Mouse (Mus musculus) limb, embryonic 10.5 days (tissue): ENCODE measurements around the gene Mc1r. TPM values are rescaled to one million over a fixed set of nuclear protein-coding genes. Genes with fewer than 3 reads are reported as not detected.
A peak's percentile ranks its signal among the peaks of the same experiment; 100 is the strongest.
"Not testable (repeated sequence)": the region's sequence is repeated elsewhere in the genome, so short reads cannot be mapped to it uniquely, and the experiment has no call there.

ENCODE experiments used
- DNase-seq: peaks from one replicate; pipeline ENCODE4 v3.0.0-alpha.2; 2017; ENCODE audit warnings: low spot score
- H3K27ac ChIP-seq: fragments of 300-500 bp; sonication (generic); 2 replicates; pipeline ENCODE4 v1.5.1; 2016; ENCODE audit warnings: mild to moderate bottlenecking
- H3K27me3 ChIP-seq: fragments of 300-500 bp; sonication (generic); 2 replicates; pipeline ENCODE4 v1.6.1; 2016; ENCODE audit warnings: low read depth, mild to moderate bottlenecking; ENCODE audit not compliant: poor library complexity, severe bottlenecking
- H3K36me3 ChIP-seq: fragments of 300-500 bp; sonication (generic); 2 replicates; pipeline ENCODE4 v1.6.1; 2016; ENCODE audit warnings: mild to moderate bottlenecking, moderate library complexity
- H3K4me1 ChIP-seq: fragments of 300-500 bp; sonication (generic); 2 replicates; pipeline ENCODE4 v1.6.1; 2016
- H3K4me3 ChIP-seq: fragments of 300-500 bp; sonication (generic); 2 replicates; pipeline ENCODE4 v1.5.1; 2016; ENCODE audit warnings: mild to moderate bottlenecking, moderate library complexity
- H3K9me3 ChIP-seq: fragments of 300-500 bp; sonication (generic); replicated peaks from 2 replicates; pipeline ENCODE4 v1.6.1; 2016; ENCODE audit warnings: mild to moderate bottlenecking
- WGBS: fragments of 180-500 bp; shearing (Covaris S2); methylation state at CpG from one replicate; pipeline ENCODE4 v1.1.7; 2016; 5-methylcytosine and 5-hydroxymethylcytosine counted together
- polyA plus RNA-seq: library from polyadenylated mRNA; unstranded; fragments of >200 nt; fragmentation: Nextera tagmentation; extraction: Ambion mirVana; gene quantifications from 2 replicates; pipeline ENCODE4 v1.2.1, GENCODE M21; 2016

Mc1r gene
- polyA plus RNA-seq, 1 experiment from 2014 or later = not detected

DNA sequence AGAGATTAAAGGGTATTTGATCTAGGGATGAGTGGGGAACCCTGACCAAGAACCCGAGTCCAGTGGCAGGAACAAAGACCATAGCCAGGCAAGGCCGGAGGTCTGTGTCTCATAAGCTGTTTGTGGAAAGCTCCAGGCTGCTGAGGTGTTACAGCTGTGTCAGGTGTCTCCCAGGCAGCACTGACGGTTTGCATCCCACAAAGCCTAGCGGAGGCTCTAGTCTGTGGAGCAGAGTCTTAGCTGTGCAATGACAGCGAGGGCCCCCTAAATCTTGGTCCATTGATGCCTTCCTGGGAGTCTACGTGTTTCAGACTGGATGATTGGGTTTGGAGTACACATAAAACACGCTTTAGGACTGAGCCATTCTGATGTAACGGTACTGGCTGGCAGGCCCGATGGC lies 5.0 kb upstream of the Mc1r start:
- H3K27ac ChIP-seq = no peak overlapping the region
- DNase-seq = no peak
- 90% methylated on average over 9 of the region's 9 CpGs for WGBS
- no peaks in the 10 kb centered on the region for H3K27me3 ChIP-seq
- peaks cover 6% of the 10 kb centered on the region; the same call in 1 of the 2 replicates for H3K4me1 ChIP-seq
- peaks cover 66% of the 10 kb centered on the region for H3K36me3 ChIP-seq
- no peaks in the 10 kb centered on the region for H3K9me3 ChIP-seq
- no peak overlapping the region for H3K4me3 ChIP-seq

DNA sequence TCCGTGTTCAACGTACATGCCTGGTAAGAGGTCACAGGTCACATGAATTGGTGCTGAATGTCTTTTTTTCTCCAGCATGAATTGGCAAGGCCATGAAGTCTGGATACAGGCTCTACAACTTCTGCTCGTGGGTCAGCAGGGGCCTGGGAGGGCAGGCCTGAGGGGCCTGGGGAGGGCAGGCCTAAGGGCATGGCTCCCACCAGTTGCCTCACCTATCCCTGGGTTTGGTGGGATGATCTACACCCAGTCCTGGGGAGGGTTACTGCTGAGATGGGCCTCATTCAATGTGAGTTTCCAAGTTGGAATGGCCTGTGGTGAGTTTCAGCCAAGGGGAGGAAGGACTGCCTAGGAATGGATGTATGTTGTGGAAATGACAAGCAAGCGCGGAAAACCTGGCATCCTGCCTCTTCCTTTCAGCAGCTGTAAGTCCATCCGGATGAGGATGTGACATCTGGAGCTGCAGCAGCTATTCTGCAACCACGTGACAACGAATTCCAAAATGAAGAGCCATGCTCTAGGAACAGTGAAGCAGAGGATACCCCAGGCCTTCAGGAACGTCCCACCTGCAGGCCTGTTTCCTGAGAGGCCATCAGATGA lies 4.1 kb upstream of the Mc1r start:
- H3K27me3 ChIP-seq = peaks cover 4% of the 10 kb centered on the region
- DNase-seq = no peak
- peaks cover 6% of the 10 kb centered on the region; the same call in 1 of the 2 replicates for H3K4me1 ChIP-seq
- H3K4me3 ChIP-seq = no peak overlapping the region
- 93% methylated on average over 9 of the region's 9 CpGs for WGBS
- peaks cover 57% of the 10 kb centered on the region for H3K36me3 ChIP-seq
- no peaks in the 10 kb centered on the region for H3K9me3 ChIP-seq
- no peak overlapping the region for H3K27ac ChIP-seq

DNA sequence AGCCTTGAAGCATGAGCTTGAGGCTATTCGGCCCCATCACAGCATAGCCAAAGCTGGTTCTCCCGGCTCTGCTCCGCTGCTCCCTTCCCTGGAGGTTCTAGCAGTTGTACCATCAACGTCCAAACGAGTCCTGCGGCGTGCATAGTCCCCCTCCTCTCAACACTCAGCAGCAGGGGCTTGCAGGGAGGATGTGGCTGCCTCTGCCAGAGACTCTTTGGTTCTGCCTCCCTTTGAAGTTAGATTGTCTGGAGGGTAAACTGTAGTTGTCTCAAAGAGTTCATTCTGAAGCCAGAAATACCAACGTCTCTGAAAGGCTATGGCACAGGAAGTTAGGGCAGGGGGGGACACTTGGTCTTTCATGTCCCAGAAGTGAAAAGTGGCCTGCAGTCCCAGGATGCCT lies 2.4 kb upstream of the Mc1r start:
- no peak for DNase-seq
- no peak overlapping the region for H3K4me3 ChIP-seq
- peaks cover 40% of the 10 kb centered on the region for H3K36me3 ChIP-seq
- peaks cover 21% of the 10 kb centered on the region for H3K27me3 ChIP-seq
- peaks cover 6% of the 10 kb centered on the region; the same call in 1 of the 2 replicates for H3K4me1 ChIP-seq
- 47% methylated on average over 8 of the region's 8 CpGs for WGBS
- H3K27ac ChIP-seq = no peak overlapping the region
- H3K9me3 ChIP-seq = no peaks in the 10 kb centered on the region

DNA sequence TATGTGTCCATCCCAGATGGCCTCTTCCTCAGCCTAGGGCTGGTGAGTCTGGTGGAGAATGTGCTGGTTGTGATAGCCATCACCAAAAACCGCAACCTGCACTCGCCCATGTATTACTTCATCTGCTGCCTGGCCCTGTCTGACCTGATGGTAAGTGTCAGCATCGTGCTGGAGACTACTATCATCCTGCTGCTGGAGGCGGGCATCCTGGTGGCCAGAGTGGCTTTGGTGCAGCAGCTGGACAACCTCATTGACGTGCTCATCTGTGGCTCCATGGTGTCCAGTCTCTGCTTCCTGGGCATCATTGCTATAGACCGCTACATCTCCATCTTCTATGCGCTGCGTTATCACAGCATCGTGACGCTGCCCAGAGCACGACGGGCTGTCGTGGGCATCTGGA lies 705 bp downstream of the Mc1r start:
- no peaks in the 10 kb centered on the region for H3K9me3 ChIP-seq
- DNase-seq = no peak
- peaks cover 25% of the 10 kb centered on the region for H3K4me1 ChIP-seq
- peaks cover 52% of the 10 kb centered on the region for H3K27me3 ChIP-seq
- no peak overlapping the region for H3K27ac ChIP-seq
- no peak overlapping the region for H3K4me3 ChIP-seq
- H3K36me3 ChIP-seq = peaks cover 10% of the 10 kb centered on the region
- WGBS = 90% methylated on average over 13 of the region's 13 CpGs

DNA sequence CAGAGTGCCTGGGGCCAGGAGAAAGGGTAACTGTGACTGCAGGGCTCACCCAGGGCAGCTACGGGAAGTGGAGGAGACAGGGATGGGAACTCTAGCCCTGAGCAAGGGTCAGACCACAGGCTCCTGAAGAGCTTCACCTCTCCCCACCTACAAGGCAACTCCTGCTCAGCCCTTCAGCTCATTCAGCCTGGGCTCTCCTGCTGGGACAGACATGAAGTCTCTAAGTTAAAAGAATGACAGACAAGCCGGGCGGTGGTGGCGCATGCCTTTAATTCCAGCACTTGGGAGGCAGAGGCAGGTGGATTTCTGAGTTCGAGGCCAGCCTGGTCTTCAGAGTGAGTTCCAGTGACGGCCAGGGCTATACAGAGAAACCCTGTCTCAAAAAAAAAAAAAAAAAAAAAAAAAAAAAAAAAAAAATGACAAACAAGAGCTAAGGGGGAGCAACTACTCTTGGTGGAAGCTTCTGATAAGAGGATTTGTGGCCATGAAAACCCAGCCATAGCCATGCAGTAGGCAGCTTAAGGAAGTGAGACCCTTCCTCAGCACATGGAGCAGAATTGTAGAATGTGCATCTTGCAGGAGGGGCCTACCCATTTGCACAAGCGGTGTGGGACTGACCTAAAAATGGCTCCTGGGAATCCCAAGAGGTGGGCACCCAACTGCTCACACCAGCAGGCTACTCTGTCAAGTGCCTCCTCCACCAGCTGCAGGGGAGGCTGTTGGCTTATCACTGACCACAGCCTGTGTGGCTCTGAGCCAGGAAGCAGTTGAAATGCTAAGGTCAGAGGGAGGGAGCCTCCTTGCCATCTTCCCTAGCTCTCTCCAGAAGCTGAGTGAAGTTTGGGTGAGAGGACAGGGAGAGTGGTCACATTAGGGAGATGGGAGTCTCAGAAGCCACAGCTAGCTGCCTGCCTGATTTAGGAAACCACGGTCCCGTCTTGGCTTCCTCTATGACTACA lies 2.0 kb downstream of the Mc1r start:
- peaks cover 30% of the 10 kb centered on the region for H3K4me1 ChIP-seq
- no peak overlapping the region for H3K4me3 ChIP-seq
- peaks cover 64% of the 10 kb centered on the region for H3K27me3 ChIP-seq
- H3K27ac ChIP-seq = no peak overlapping the region
- H3K36me3 ChIP-seq = no peaks in the 10 kb centered on the region
- H3K9me3 ChIP-seq = no peaks in the 10 kb centered on the region
- WGBS = 78% methylated on average over 9 of the region's 9 CpGs
- DNase-seq = no peak

DNA sequence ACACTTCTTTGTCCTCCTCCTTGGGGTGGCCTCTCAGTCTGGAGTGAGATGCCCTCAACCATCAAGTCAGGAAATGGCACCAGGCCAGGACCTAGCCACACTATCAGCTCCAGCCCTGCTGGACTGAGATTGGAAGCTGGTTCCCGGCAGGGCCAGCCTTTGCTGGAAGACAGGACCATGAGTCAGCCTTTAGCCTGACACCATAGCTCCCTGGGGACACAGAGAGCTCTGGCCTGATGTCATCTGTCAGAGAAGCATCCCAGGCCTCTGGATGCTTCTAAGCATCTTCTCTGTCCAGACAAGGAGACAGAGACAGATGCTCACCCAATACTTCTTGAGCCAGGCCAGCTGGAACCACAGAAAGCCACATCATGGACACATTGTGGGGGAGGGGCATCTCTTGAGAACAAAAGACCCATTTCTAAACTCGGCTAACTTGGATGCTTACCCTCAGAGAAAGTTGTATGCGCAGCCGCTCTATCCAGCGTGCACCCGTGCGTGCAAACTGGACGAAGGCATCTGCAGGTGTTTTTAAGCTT lies 3.2 kb downstream of the Mc1r start:
- H3K4me3 ChIP-seq = no peak overlapping the region
- H3K27me3 ChIP-seq = peaks cover 69% of the 10 kb centered on the region
- H3K4me1 ChIP-seq = peaks cover 24% of the 10 kb centered on the region
- no peaks in the 10 kb centered on the region for H3K9me3 ChIP-seq
- no peak overlapping the region for H3K27ac ChIP-seq
- no peak for DNase-seq
- 79% methylated on average over 8 of the region's 8 CpGs for WGBS
- H3K36me3 ChIP-seq = no peaks in the 10 kb centered on the region

DNA sequence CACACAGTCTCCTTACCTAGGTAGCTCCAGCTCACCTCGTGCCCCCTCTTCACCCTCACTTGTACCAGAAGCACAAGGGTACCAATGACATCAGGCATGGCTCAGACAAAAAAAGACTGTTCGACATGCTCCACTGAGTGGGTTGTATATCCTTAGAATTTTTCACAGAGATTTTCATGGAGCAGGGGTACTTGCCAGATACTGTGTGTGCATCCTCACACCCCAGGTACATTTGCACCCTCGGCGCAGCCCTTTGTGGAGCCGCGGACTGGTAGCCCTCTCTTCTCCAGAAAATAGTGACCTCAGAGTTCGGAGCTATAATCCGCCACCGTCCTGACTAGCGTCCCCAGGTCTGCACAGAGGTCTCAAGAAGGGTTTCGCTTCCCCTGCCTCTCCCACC lies 3.9 kb downstream of the Mc1r start:
- H3K36me3 ChIP-seq = no peaks in the 10 kb centered on the region
- H3K4me1 ChIP-seq = peaks cover 24% of the 10 kb centered on the region
- H3K27ac ChIP-seq = no peak overlapping the region
- peaks cover 69% of the 10 kb centered on the region for H3K27me3 ChIP-seq
- WGBS = 9% methylated on average over 11 of the region's 11 CpGs
- no peaks in the 10 kb centered on the region for H3K9me3 ChIP-seq
- no peak for DNase-seq
- peak overlapping the region; percentile 47 for H3K4me3 ChIP-seq

DNA sequence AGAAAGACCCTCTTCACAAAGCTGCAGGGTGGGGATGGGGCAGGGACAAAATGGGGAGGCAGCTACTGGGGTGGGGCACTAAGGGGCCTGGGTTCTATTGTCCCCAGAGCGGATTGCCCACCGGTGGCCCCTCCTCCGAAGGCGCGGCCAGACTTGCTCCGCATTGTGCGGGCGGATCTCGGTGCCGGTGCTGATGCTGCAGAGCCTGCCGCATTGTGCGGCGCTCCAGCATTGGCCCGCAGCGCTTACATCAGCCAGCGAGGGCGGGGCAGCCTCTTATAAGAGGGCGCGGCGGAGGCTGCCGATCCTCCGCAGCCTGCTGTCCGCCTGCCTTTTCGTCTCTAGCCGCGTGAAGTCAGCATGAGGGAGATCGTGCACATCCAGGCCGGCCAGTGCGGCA lies 4.3 kb downstream of the Mc1r start, which contains the start of gene Tubb3:
Tubb3 (plus strand) TSS at position 179 of the 400 bp plus-strand sequence.
- Histone ChIP-seq H3K4me3 (peak within 1 kb of the TSS; percentile 47), H3K9me3 (no peaks in the 10 kb centered on the region), H3K4me1 (peaks cover 24% of the 10 kb centered on the region), H3K36me3 (no peaks in the 10 kb centered on the region), H3K27ac (no peak within 1 kb of the TSS), H3K27me3 (peaks cover 69% of the 10 kb centered on the region)
- peak; percentile 67 for DNase-seq
- under 1% methylated on average over 29 of the region's 29 CpGs for WGBS

DNA sequence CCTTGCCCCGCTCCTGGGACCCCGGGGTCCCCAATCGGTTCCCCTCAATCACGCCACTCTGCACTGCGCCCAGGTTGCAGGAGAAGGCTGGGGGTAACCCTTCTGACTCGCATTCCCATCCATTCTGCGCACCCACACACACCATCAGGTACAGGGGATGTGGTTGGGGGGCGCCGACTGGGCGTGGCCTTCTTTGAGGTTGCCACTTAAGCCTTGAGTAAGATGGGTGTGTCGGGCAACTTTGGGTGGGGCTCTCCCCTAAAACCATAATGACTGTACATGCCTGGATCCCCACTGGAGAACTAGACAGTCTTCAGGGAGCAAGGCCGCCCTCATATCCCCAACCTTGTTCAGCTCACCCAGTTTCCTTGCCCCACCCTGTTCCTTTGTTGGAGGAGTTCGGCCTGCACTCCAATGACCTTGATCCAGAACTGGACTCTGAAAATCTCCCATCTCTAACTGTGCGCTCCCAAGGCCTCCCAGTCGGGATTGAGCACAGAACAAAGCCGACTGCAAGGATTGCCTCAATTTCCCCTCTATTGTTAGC lies 4.9 kb downstream of the Mc1r start:
- no peak for DNase-seq
- H3K4me3 ChIP-seq = peak overlapping the region; percentile 47
- no peaks in the 10 kb centered on the region for H3K36me3 ChIP-seq
- H3K9me3 ChIP-seq = no peaks in the 10 kb centered on the region
- peaks cover 24% of the 10 kb centered on the region for H3K4me1 ChIP-seq
- WGBS = 9% methylated on average over 16 of the region's 16 CpGs
- peaks cover 69% of the 10 kb centered on the region for H3K27me3 ChIP-seq
- no peak overlapping the region for H3K27ac ChIP-seq

DNA sequence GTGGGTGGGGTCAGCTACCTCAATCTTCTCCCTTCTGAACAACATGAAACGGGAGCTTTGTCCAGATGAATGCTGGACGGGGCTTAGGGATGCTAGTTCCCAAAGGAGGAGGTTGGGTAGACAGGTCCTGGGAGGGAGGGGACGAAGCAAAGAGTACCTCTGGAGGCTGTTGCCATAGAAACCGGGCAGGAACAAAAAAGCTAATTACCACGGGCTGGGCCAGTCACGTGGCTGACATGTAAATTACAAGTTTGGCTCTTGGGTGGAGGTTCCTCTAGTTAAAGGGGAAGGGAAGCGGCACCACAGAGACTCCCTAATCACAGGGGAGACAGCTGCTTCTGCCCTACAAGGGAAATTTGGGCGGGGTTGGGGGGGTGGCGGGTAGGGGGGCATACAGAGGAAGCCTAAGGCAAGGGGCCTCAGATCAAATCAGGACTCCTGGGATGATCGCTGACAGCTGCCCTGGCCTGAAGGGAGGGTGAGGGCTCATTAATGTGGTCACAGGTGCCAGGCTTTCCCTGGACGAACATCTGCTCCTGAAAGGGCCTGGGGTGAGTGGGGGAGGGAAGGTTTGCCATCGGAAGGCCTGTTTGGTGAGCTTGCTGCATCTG lies 5.8 kb downstream of the Mc1r start:
- under 1% methylated on average over 12 of the region's 12 CpGs for WGBS
- Histone ChIP-seq H3K4me3 (peak overlapping the region; percentile 9; the same call in 1 of the 2 replicates), H3K27me3 (peaks cover 67% of the 10 kb centered on the region), H3K4me1 (peaks cover 24% of the 10 kb centered on the region), H3K27ac (no peak overlapping the region), H3K9me3 (no peaks in the 10 kb centered on the region), H3K36me3 (no peaks in the 10 kb centered on the region)
- no peak for DNase-seq

DNA sequence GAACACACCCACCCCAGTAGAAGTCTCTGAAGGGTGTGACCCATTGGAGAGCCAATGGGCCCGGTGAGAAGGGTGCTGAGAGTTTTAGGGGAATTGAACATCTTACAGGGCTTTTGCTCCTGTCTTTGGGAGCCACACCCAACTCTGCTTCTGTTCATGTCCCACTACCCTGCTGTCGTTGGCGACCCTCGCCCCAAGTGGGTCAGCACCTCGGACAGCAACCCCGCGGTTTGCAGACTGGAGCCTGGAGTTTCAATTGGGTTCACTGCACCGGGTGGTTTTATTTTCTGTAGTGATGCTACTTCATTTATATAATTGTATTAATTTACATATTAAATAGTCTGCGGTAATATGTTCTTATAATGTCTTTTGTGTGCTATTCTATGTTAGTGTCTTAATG lies 7.3 kb downstream of the Mc1r start:
- H3K4me1 ChIP-seq = peaks cover 24% of the 10 kb centered on the region
- H3K4me3 ChIP-seq = no peak overlapping the region

DNA sequence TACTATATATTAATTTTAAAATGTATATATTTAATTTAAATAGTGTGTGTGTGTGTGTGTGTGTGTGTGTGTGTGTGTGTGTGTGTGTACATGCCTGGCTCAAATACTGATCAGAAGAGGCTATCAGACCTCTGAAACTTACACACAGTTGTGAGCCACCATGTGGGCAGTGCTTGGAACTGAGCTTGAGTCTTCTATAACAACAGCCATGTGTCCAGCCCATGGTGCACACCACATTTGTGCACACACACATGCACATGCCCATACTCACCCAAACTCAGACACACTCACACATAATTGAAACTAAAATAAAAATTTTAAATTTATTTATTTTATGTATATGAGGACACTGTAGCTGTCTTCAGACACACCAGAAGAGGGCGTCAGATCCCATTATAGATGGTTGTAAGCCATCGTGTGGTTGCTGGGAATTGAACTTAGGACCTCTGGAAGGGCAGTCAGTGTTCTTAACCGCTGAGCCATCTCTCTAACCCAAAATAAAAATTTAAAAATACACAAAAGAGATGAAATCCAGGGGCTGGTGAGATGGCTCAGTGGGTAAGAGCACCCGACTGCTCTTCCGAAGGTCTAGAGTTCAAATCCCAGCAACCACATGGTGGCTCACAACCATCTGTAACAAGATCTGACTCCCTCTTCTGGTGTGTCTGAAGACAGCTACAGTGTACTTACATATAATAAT lies 8.2 kb downstream of the Mc1r start:
- not testable (repeated sequence) for H3K9me3 ChIP-seq, DNase-seq, H3K27ac ChIP-seq, H3K36me3 ChIP-seq, H3K4me3 ChIP-seq
- Histone ChIP-seq H3K4me1 (peaks cover 24% of the 10 kb centered on the region), H3K27me3 (peaks cover 42% of the 10 kb centered on the region)
- WGBS = 82% methylated on average over 5 of the region's 5 CpGs

More for the DNA sequence above, 7.3 kb downstream of the Mc1r start:
- Histone ChIP-seq H3K27ac (no peak overlapping the region), H3K27me3 (peaks cover 51% of the 10 kb centered on the region), H3K9me3 (no peaks in the 10 kb centered on the region), H3K36me3 (no peaks in the 10 kb centered on the region)
- peak; percentile 83 for DNase-seq
- 13% methylated on average over 9 of the region's 9 CpGs for WGBS
